Comparison of ENCODE assay signal across 28 mouse cellular contexts in genomic region chr8:47637152-47637551, GRCm38 (mm10). TPM values are rescaled to one million over a fixed set of nuclear protein-coding genes. Genes with fewer than 3 reads are reported as not detected.
DNase-seq lines count a peak whose midpoint lies in the region; ATAC-seq and TF ChIP-seq lines count a peak whose summit lies in the region.
"Had no signal": no experiment of that assay in that cellular context is flagged by ENCODE, and none has a peak within 500 bp of the region (broad histone marks: within the 10 kb centered on the region; RNA-seq: fewer than 3 reads in every experiment).

No protein-coding gene starts in this region.

- H3K4me1 ChIP-seq in bone marrow, adult 2 months (ENCODE audit: control insufficient read depth, insufficient read depth, low read length): no peaks in the 10 kb centered on the region; the same call in 1 of the 2 replicates
- no peaks in the 10 kb centered on the region for H3K4me1 ChIP-seq in forebrain, postnatal 0 days (ENCODE audit: insufficient read depth)
- H3K4me1 ChIP-seq: forebrain, embryonic 12.5 days had no signal

- no peaks in the 10 kb centered on the region for H3K36me3 ChIP-seq in forebrain, postnatal 0 days (ENCODE audit: insufficient read depth)
- H3K36me3 ChIP-seq: embryonic facial prominence, embryonic 13.5 days; embryonic facial prominence, embryonic 15.5 days; forebrain, embryonic 10.5 days; forebrain, embryonic 12.5 days; G1E had no signal

- no peak overlapping the region for H3K4me2 ChIP-seq in forebrain, postnatal 0 days (ENCODE audit: low read depth)
- H3K4me2 ChIP-seq: embryonic facial prominence, embryonic 13.5 days; embryonic facial prominence, embryonic 15.5 days; forebrain, embryonic 12.5 days had no signal

- no peak for TF ChIP-seq POLR2A in bone marrow, adult 2 months (IDR thresholded peaks at IDR 0.05; ENCODE audit: borderline replicate concordance, control insufficient read depth, low read depth, low read length)

- H3K9me3 ChIP-seq in forebrain, postnatal 0 days (ENCODE audit: low read length): peaks cover 5% of the 10 kb centered on the region; the same call in 1 of the 2 replicates
- H3K9me3 ChIP-seq: embryonic facial prominence, embryonic 13.5 days; embryonic facial prominence, embryonic 15.5 days had no signal

- peak; percentile 95 for ATAC-seq in megakaryocyte, adult 5-6 weeks (ENCODE audit: poor library complexity, severe bottlenecking)
- ATAC-seq in forebrain, postnatal 0 days: no peak
- ATAC-seq: activated CD4-positive, CD25-positive, alpha-beta regulatory T cell, adult 4 months; CD4-positive, CD25-positive, alpha-beta regulatory T cell, adult 4 months; forebrain, embryonic 14.5 days; forebrain, embryonic 16.5 days; Patski had no signal

- TF ChIP-seq CTCF in bone marrow, adult 2 months (IDR thresholded peaks at IDR 0.05; ENCODE audit: control insufficient read depth, insufficient read depth, low read length): no peak
- TF ChIP-seq CTCF in forebrain, postnatal 0 days (IDR thresholded peaks at IDR 0.05; ENCODE audit: low read depth): no peak

- H3K9ac ChIP-seq in forebrain, postnatal 0 days: no peak overlapping the region
- H3K9ac ChIP-seq: embryonic facial prominence, embryonic 13.5 days; embryonic facial prominence, embryonic 15.5 days; forebrain, embryonic 12.5 days had no signal

- WGBS in bone marrow, adult 2 months: 52% methylated on average over 4 of the region's 4 CpGs
- WGBS in forebrain, postnatal 0 days: 68% methylated on average over 4 of the region's 4 CpGs

- H3K4me3 ChIP-seq in bone marrow, adult 2 months (replicated peaks; ENCODE audit: control insufficient read depth, low read depth, low read length): peak overlapping the region; percentile 34
- no peak overlapping the region for H3K4me3 ChIP-seq in forebrain, postnatal 0 days (ENCODE audit: low read depth, low read length)
- H3K4me3 ChIP-seq: embryonic facial prominence, embryonic 13.5 days; embryonic facial prominence, embryonic 15.5 days; erythroblast, embryonic 14.5 days; forebrain, embryonic 10.5 days; forebrain, embryonic 12.5 days had no signal

- H3K27me3 ChIP-seq in forebrain, postnatal 0 days (ENCODE audit: insufficient read depth, low read length): no peaks in the 10 kb centered on the region; the same call in 1 of the 2 replicates
- H3K27me3 ChIP-seq: CH12.LX; embryonic facial prominence, embryonic 13.5 days; embryonic facial prominence, embryonic 15.5 days; forebrain, embryonic 12.5 days; Patski had no signal

- no peak for DNase-seq in layer of hippocampus, postnatal 14 days (ENCODE audit: low spot score in 2 of 2)
- no peak for DNase-seq in neural tube, embryonic 10.5 days (ENCODE audit: extremely low spot score, low spot score)
- DNase-seq in forebrain, postnatal 0 days: no peak
- DNase-seq: adrenal gland, adult 8-10 months; adrenal gland, postnatal 14 days; adrenal gland, postnatal 36 days; B cell, adult 2 months; cerebellum, adult 11 months; cerebellum, adult 18-20 months; cerebellum, adult 8-10 months; cerebellum, adult 9-11 months; cerebellum, postnatal 14 days; cerebellum, postnatal 36 days; embryo, embryonic 11 days had no signal

- peak overlapping the region; percentile 48; the same call in 1 of the 2 replicates for H3K27ac ChIP-seq in bone marrow, adult 2 months (ENCODE audit: control insufficient read depth, insufficient read depth, low read depth, low read length, poor library complexity)
- H3K27ac ChIP-seq in forebrain, postnatal 0 days (ENCODE audit: low read depth, low read length): no peak overlapping the region
- H3K27ac ChIP-seq: embryonic facial prominence, embryonic 13.5 days; embryonic facial prominence, embryonic 15.5 days; forebrain, embryonic 10.5 days; forebrain, embryonic 12.5 days had no signal

RNA-seq across cellular contexts. Expression of gene Ing2, which starts 38.2 kb away (rescaled TPM):
- 31.1 and 31.8 TPM in 2 replicates for polyA plus RNA-seq in bone marrow, adult 2 months (2011; ENCODE audit: insufficient read depth, insufficient read length, low replicate concordance, missing spikeins)
- 51.2 and 52.0 TPM in 2 replicates for total RNA-seq in megakaryocyte, adult 5-6 weeks (2015)
- total RNA-seq in megakaryocyte, adult 5-6 weeks (2017): 23.7 and 32.1 TPM in 2 replicates
- total RNA-seq in layer of hippocampus, postnatal 14 days (2021): 10 to 100 TPM; 27.9 to 33.5 TPM
- 8.9 TPM in 2 replicates for total RNA-seq in forebrain, postnatal 0 days (2014; rRNA removed)
- polyA plus RNA-seq in forebrain, postnatal 0 days (2015; fragmentation: Nextera tagmentation; extraction: Ambion mirVana): 11.1 and 13.1 TPM in 2 replicates
